Mouse (Mus musculus) MEL (cell line): ENCODE measurements around the gene Vps72. TPM values are rescaled to one million over a fixed set of nuclear protein-coding genes. Genes with fewer than 3 reads are reported as not detected.

Experiments used
- DNase-seq: peaks from one replicate; pipeline ENCODE4 v3.0.0; 2011; ENCODE audit warnings: low read depth, low spot score
- H3K27ac ChIP-seq: 2 replicates; pipeline ENCODE4 v1.5.1; 2012; ENCODE audit warnings: low read depth, mild to moderate bottlenecking, control low read depth, low read length, moderate library complexity; ENCODE audit not compliant: control insufficient read depth
- H3K27me3 ChIP-seq, 2 experiments: fragments of 150-350 bp in 1 of 2; sonication (generic) in 1 of 2; 2 replicates each; pipeline ENCODE4 v1.6.1; 2012; ENCODE audit warnings: low read length in 2 of 2, mild to moderate bottlenecking in 2 of 2, improper control_type of control experiment in 1 of 2, moderate library complexity in 1 of 2; ENCODE audit not compliant: insufficient read depth in 2 of 2, control insufficient read depth in 1 of 2
- H3K36me3 ChIP-seq, 2 experiments: 2 replicates each; pipeline ENCODE4 v1.6.1; 2012 to 2014; ENCODE audit warnings: low read length in 2 of 2, improper control_type of control experiment in 1 of 2, inconsistent platforms in 1 of 2, mild to moderate bottlenecking in 1 of 2; ENCODE audit not compliant: insufficient read depth in 2 of 2, control insufficient read depth in 1 of 2
- H3K4me1 ChIP-seq, 2 experiments: fragments of 150-350 bp in 1 of 2; sonication (generic) in 1 of 2; 2 replicates each; pipeline ENCODE4 v1.6.1; 2012; ENCODE audit warnings: low read length in 2 of 2, improper control_type of control experiment in 1 of 2, mild to moderate bottlenecking in 1 of 2; ENCODE audit not compliant: insufficient read depth in 2 of 2, control insufficient read depth in 1 of 2
- H3K4me3 ChIP-seq, 2 experiments: fragments of 150-350 bp in 1 of 2; sonication (generic) in 1 of 2; 2 replicates each; pipeline ENCODE4 v1.5.1; 2012; ENCODE audit warnings: low read depth in 2 of 2, low read length in 2 of 2, mild to moderate bottlenecking in 2 of 2, moderate library complexity in 2 of 2, control low read depth in 1 of 2, improper control_type of control experiment in 1 of 2; ENCODE audit not compliant: control insufficient read depth in 1 of 2, insufficient read depth in 1 of 2
- H3K79me2 ChIP-seq: 2 replicates; pipeline ENCODE4 v1.6.1; 2012; ENCODE audit warnings: mild to moderate bottlenecking, low read length, moderate library complexity; ENCODE audit not compliant: control insufficient read depth, poor library complexity, insufficient read depth
- H3K9ac ChIP-seq: 2 replicates; pipeline ENCODE4 v1.6.1; 2012; ENCODE audit warnings: low read depth, mild to moderate bottlenecking, control low read depth, low read length, moderate library complexity; ENCODE audit not compliant: control insufficient read depth, poor library complexity, severe bottlenecking
- H3K9me3 ChIP-seq: fragments of 150-350 bp; sonication (generic); replicated peaks from 2 replicates; pipeline ENCODE4 v1.6.1; 2012; ENCODE audit warnings: mild to moderate bottlenecking, low read length, improper control_type of control experiment, moderate library complexity; ENCODE audit not compliant: insufficient read depth
- BHLHE40 ChIP-seq: IDR thresholded peaks from 2 replicates; pipeline ENCODE4 v1.6.1; 2012; ENCODE audit warnings: low read depth, mild to moderate bottlenecking, inconsistent platforms, low read length, improper control_type of control experiment, borderline replicate concordance
- CHD1 ChIP-seq: IDR thresholded peaks from 2 replicates; pipeline ENCODE4 v1.6.1; 2012; ENCODE audit warnings: low read depth, mild to moderate bottlenecking, inconsistent platforms, low read length, improper control_type of control experiment
- CHD2 ChIP-seq: IDR thresholded peaks from 2 replicates; pipeline ENCODE4 v1.6.1; 2011; ENCODE audit warnings: low read length, improper control_type of control experiment
- CTCF ChIP-seq, 3 experiments: IDR thresholded peaks in 2 of 3; conservative IDR thresholded peaks in 1 of 3; 2 replicates each; pipeline ENCODE4 v1.5.1; 2011 to 2012; ENCODE audit warnings: low read length in 3 of 3, low read depth in 2 of 3, mild to moderate bottlenecking in 2 of 3, improper control_type of control experiment in 1 of 3, inconsistent platforms in 1 of 3, mixed read lengths in 1 of 3, moderate library complexity in 1 of 3; ENCODE audit not compliant: control insufficient read depth in 1 of 3, insufficient read depth in 1 of 3, poor library complexity in 1 of 3, severe bottlenecking in 1 of 3
- ELF1 ChIP-seq: IDR thresholded peaks from 2 replicates; pipeline ENCODE4 v1.6.1; 2014; ENCODE audit warnings: low read depth, mild to moderate bottlenecking, inconsistent platforms, low read length, improper control_type of control experiment, moderate library complexity
- EP300 ChIP-seq, 2 experiments: IDR thresholded peaks; 2 replicates each; pipeline ENCODE4 v1.6.1; 2011; ENCODE audit warnings: improper control_type of control experiment in 2 of 2, low read length in 2 of 2, low read depth in 1 of 2, mild to moderate bottlenecking in 1 of 2
- ETS1 ChIP-seq: IDR thresholded peaks from 2 replicates; pipeline ENCODE4 v1.6.1; 2012; ENCODE audit warnings: low read depth, mild to moderate bottlenecking, inconsistent platforms, low read length, improper control_type of control experiment, moderate library complexity
- GABPA ChIP-seq: IDR thresholded peaks from 2 replicates; pipeline ENCODE4 v1.6.1; 2012; ENCODE audit warnings: low read depth, mild to moderate bottlenecking, inconsistent platforms, low read length, improper control_type of control experiment, moderate library complexity
- GATA1 ChIP-seq: IDR thresholded peaks from 2 replicates; pipeline ENCODE4 v1.6.1; 2011; ENCODE audit warnings: low read depth, low read length, improper control_type of control experiment
- KAT2A ChIP-seq: conservative IDR thresholded peaks from 2 replicates; pipeline ENCODE4 v1.6.1; 2012; ENCODE audit warnings: low read depth, low read length, improper control_type of control experiment, inconsistent platforms
- MAFK ChIP-seq: IDR thresholded peaks from 2 replicates; pipeline ENCODE4 v1.6.1; 2011; ENCODE audit warnings: low read depth, mild to moderate bottlenecking, low read length, improper control_type of control experiment, borderline replicate concordance
- MAX ChIP-seq: IDR thresholded peaks from 2 replicates; pipeline ENCODE4 v1.6.1; 2011; ENCODE audit warnings: low read length, improper control_type of control experiment
- MAZ ChIP-seq: IDR thresholded peaks from 2 replicates; pipeline ENCODE4 v1.6.1; 2012; ENCODE audit warnings: low read depth, mild to moderate bottlenecking, inconsistent platforms, low read length, improper control_type of control experiment
- MEF2A ChIP-seq: IDR thresholded peaks from 2 replicates; pipeline ENCODE4 v1.6.1; 2014; ENCODE audit warnings: low read depth, mild to moderate bottlenecking, inconsistent platforms, low read length, improper control_type of control experiment; ENCODE audit not compliant: poor library complexity, insufficient replicate concordance, severe bottlenecking; ENCODE audit errors: extremely low read depth
- MXI1 ChIP-seq: IDR thresholded peaks from 2 replicates; pipeline ENCODE4 v1.6.1; 2011; ENCODE audit warnings: mild to moderate bottlenecking, low read depth, low read length, improper control_type of control experiment
- MYC ChIP-seq: IDR thresholded peaks from 2 replicates; pipeline ENCODE4 v1.6.1; 2011; ENCODE audit warnings: low read depth, mild to moderate bottlenecking, low read length, improper control_type of control experiment, moderate library complexity
- NELFE ChIP-seq: IDR thresholded peaks from 2 replicates; pipeline ENCODE4 v1.6.1; 2011; ENCODE audit warnings: low read depth, low read length, improper control_type of control experiment
- NRF1 ChIP-seq: IDR thresholded peaks from 2 replicates; pipeline ENCODE4 v1.6.1; 2014; ENCODE audit warnings: low read depth, mild to moderate bottlenecking, inconsistent platforms, low read length, improper control_type of control experiment, moderate library complexity; ENCODE audit not compliant: poor library complexity, insufficient read depth, severe bottlenecking
- POLR2A ChIP-seq, 2 experiments: IDR thresholded peaks; 2 replicates each; pipeline ENCODE4 v1.6.1; 2011 to 2012; ENCODE audit warnings: low read length in 2 of 2, mild to moderate bottlenecking in 2 of 2, control low read depth in 1 of 2, improper control_type of control experiment in 1 of 2, low read depth in 1 of 2, moderate library complexity in 1 of 2; ENCODE audit not compliant: control insufficient read depth in 1 of 2, insufficient read depth in 1 of 2, poor library complexity in 1 of 2
- POLR2AphosphoS5 ChIP-seq: IDR thresholded peaks from 2 replicates; pipeline ENCODE4 v1.6.1; 2012; ENCODE audit warnings: low read depth, borderline replicate concordance, mild to moderate bottlenecking, inconsistent platforms, low read length, moderate library complexity, mixed read lengths
- RAD21 ChIP-seq: IDR thresholded peaks from 2 replicates; pipeline ENCODE4 v1.6.1; 2011; ENCODE audit warnings: mild to moderate bottlenecking, low read depth, low read length, improper control_type of control experiment
- RCOR1 ChIP-seq: IDR thresholded peaks from 2 replicates; pipeline ENCODE4 v1.6.1; 2012; ENCODE audit warnings: low read depth, mild to moderate bottlenecking, inconsistent platforms, low read length, improper control_type of control experiment
- SIN3A ChIP-seq: IDR thresholded peaks from 2 replicates; pipeline ENCODE4 v1.6.1; 2012; ENCODE audit warnings: low read length, improper control_type of control experiment, inconsistent platforms
- SMC3 ChIP-seq: IDR thresholded peaks from 2 replicates; pipeline ENCODE4 v1.6.1; 2011; ENCODE audit warnings: low read depth, low read length, improper control_type of control experiment
- TAL1 ChIP-seq: IDR thresholded peaks from 2 replicates; pipeline ENCODE4 v1.6.1; 2012; ENCODE audit warnings: mild to moderate bottlenecking, inconsistent platforms, low read length, moderate library complexity, mixed read lengths
- TBP ChIP-seq: IDR thresholded peaks from 2 replicates; pipeline ENCODE4 v1.8.0; 2011; ENCODE audit warnings: low read depth, low read length, improper control_type of control experiment
- TCF12 ChIP-seq: IDR thresholded peaks from 2 replicates; pipeline ENCODE4 v1.6.1; 2014; ENCODE audit warnings: low read depth, mild to moderate bottlenecking, inconsistent platforms, low read length, improper control_type of control experiment, moderate library complexity
- UBTF ChIP-seq: IDR thresholded peaks from 2 replicates; pipeline ENCODE4 v1.6.1; 2012; ENCODE audit warnings: low read depth, mild to moderate bottlenecking, inconsistent platforms, low read length, improper control_type of control experiment, moderate library complexity, borderline replicate concordance; ENCODE audit not compliant: insufficient read depth
- USF2 ChIP-seq, 2 experiments: IDR thresholded peaks; 2 replicates each; pipeline ENCODE4 v1.6.1; 2011 to 2012; ENCODE audit warnings: improper control_type of control experiment in 2 of 2, low read length in 2 of 2, borderline replicate concordance in 1 of 2, inconsistent platforms in 1 of 2, low read depth in 1 of 2, mild to moderate bottlenecking in 1 of 2; ENCODE audit not compliant: insufficient read depth in 1 of 2
- ZC3H11A ChIP-seq: IDR thresholded peaks from 2 replicates; pipeline ENCODE4 v1.6.1; 2012; ENCODE audit warnings: low read depth, mild to moderate bottlenecking, inconsistent platforms, low read length, improper control_type of control experiment
- ZKSCAN1 ChIP-seq: IDR thresholded peaks from 2 replicates; pipeline ENCODE4 v1.6.1; 2012; ENCODE audit warnings: low read depth, mild to moderate bottlenecking, inconsistent platforms, low read length, improper control_type of control experiment, moderate library complexity
- ZMIZ1 ChIP-seq: IDR thresholded peaks from 2 replicates; pipeline ENCODE4 v1.6.1; 2012; ENCODE audit warnings: low read depth, mild to moderate bottlenecking, inconsistent platforms, low read length, improper control_type of control experiment, moderate library complexity
- ZNF384 ChIP-seq: IDR thresholded peaks from 2 replicates; pipeline ENCODE4 v1.6.1; 2012; ENCODE audit warnings: low read depth, mild to moderate bottlenecking, inconsistent platforms, low read length, improper control_type of control experiment
- polyA plus RNA-seq, 2 experiments: library from polyadenylated mRNA; stranded (reverse) in 1 of 2; unstranded in 1 of 2; fragments of >175 nt in 1 of 2; fragments of >200 nt in 1 of 2; gene quantifications; 2 replicates each; pipeline versions ENCODE4 v1.2.1 to v1.2.4; 2012; ENCODE audit warnings: low replicate concordance in 2 of 2, low read depth in 1 of 2; ENCODE audit not compliant: insufficient read length in 2 of 2, insufficient read depth in 1 of 2, missing spikeins in 1 of 2
- total RNA-seq: library from RNA; depleted of rRNA; stranded (reverse); fragments of 300-350 nt; gene quantifications from 2 replicates; pipeline ENCODE4 v1.2.3, GENCODE M21; 2012

The Vps72 gene
- total and polyA plus RNA-seq, 3 experiments, result 128 to 416 (median 266) TPM

GRCm38 (mm10) chr3:95153874-95154273, 43.1 kb downstream of the Vps72 start (continued):
- TF ChIP-seq POLR2AphosphoS5 (no peak), EP300 (IDR thresholded peaks at IDR 0.05; ENCODE audit: low read depth in 1 of 2, low read length in 2 of 2) (no peak), NELFE (no peak), TBP (peak; percentile 34; the same call in 1 of the 2 replicates), ZMIZ1 (no peak), RAD21 (peak; percentile 98), RCOR1 (no peak; the same call in 1 of the 2 replicates), TAL1 (no peak), MYC (peak; percentile 84), CTCF (IDR thresholded peaks at IDR 0.05 in 2 of 3, conservative IDR thresholded peaks at IDR 0.05 in 1 of 3; ENCODE audit: control insufficient read depth in 1 of 3, insufficient read depth in 1 of 3, low read depth in 2 of 3, low read length in 3 of 3, poor library complexity in 1 of 3, severe bottlenecking in 1 of 3) (peak; percentile 94 to 99 (median 99)), MAX (peak; percentile 70), MXI1 (peak; percentile 74; the same call in 1 of the 2 replicates), TCF12 (peak; percentile 30; the same call in 1 of the 2 replicates)
- TF ChIP-seq, all 39 proteins: peak for 13

DNA sequence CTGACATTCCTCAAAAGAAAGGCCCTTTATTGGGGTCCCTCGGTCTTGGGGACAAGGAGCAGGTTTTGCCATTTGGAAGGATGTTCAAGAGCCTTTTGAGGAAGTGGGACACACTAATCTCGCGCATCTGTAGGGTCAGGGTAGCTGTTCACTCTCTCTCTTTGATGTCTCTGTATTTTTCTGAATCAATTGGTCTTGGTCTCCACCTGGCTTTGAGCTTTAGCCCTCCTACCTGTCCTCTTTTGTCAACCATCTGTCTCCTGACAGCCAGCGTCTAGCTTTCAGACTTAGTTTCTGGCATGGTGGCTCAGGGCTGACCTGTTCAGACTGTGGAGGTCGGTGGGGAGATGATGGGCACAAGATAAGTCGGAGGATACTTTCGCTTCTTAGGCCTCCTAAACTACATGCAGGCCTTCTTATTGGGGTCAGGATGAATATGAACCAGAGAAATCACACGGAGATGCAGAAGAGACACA, 48.7 kb downstream of the Vps72 start:
- DNase-seq, result no peak
- H3K9me3 ChIP-seq, result no peaks in the 10 kb centered on the region
- H3K79me2 ChIP-seq, result no peaks in the 10 kb centered on the region
- H3K36me3 ChIP-seq, result peaks cover 0 to 5% of the 10 kb centered on the region in 2 experiments; a peak in 2 of 4 replicates
- H3K4me1 ChIP-seq, result peaks cover 2 to 18% of the 10 kb centered on the region in 2 experiments
- no peaks in the 10 kb centered on the region; a peak in 1 of 4 replicates for H3K27me3 ChIP-seq
- H3K27ac ChIP-seq, result no peak overlapping the region
- H3K9ac ChIP-seq, result peak overlapping the region; percentile 53
- peak overlapping the region; percentile 70 to 96 for H3K4me3 ChIP-seq
- TF ChIP-seq KAT2A (no peak), GATA1 (peak; percentile 65), ZMIZ1 (no peak), MAZ (no peak), UBTF (no peak), USF2 (IDR thresholded peaks at IDR 0.05; ENCODE audit: borderline replicate concordance in 1 of 2, insufficient read depth in 1 of 2, low read depth in 1 of 2, low read length in 2 of 2) (0 out of 4 replicates have a peak, but pooled peaks of 1 of the 2 experiments have one; percentile 12), ZC3H11A (no peak), CHD1 (no peak; the same call in 1 of the 2 replicates), CHD2 (no peak), NELFE (no peak), BHLHE40 (no peak), NRF1 (no peak), TBP (no peak; the same call in 1 of the 2 replicates), SIN3A (no peak; the same call in 1 of the 2 replicates), ZKSCAN1 (peak; percentile 3; the same call in 1 of the 2 replicates), SMC3 (no peak), EP300 (IDR thresholded peaks at IDR 0.05; ENCODE audit: low read depth in 1 of 2, low read length in 2 of 2) (0 out of 4 replicates have a peak, but pooled peaks of 1 of the 2 experiments have one; percentile 22), RAD21 (no peak), TAL1 (no peak), MAFK (no peak), MYC (0 out of 2 replicates have a peak, but pooled peaks have one; percentile 3), ZNF384 (no peak), POLR2A (IDR thresholded peaks at IDR 0.05; ENCODE audit: control insufficient read depth in 1 of 2, insufficient read depth in 1 of 2, low read depth in 1 of 2, low read length in 2 of 2, poor library complexity in 1 of 2) (no peak), ETS1 (no peak), MAX (no peak), TCF12 (no peak), MEF2A (no peak), GABPA (no peak), ELF1 (no peak)
